Mouse (Mus musculus) kidney, postnatal 25 days (tissue): ENCODE results near the gene Ntn3.

ENCODE experiments used
- DNase-seq, 2 experiments: peaks; one replicate each; pipeline ENCODE4 v3.0.0; 2021; ENCODE audit warnings: mixed read lengths in 2 of 2

Ntn3 gene

GRCm38 (mm10) chr17:24210591-24210990 lies 1.3 kb upstream of the Ntn3 start:
- no peak for DNase-seq

GRCm38 (mm10) chr17:24209916-24210240 lies 547 bp upstream of the Ntn3 start:
- DNase-seq, result no peak

GRCm38 (mm10) chr17:24208641-24209042 lies 689 bp downstream of the Ntn3 start:
- peak; percentile 23 to 60 for DNase-seq

GRCm38 (mm10) chr17:24207768-24208640 lies 1.3 kb downstream of the Ntn3 start:
- DNase-seq, result no peak

GRCm38 (mm10) chr17:24206451-24207351 lies 2.6 kb downstream of the Ntn3 start:
- peak; percentile 58 to 61 for DNase-seq

- peak; percentile 72 for DNase-seq
These were observed 3.4 kb downstream of the Ntn3 start for GRCm38 (mm10) chr17:24205908-24206361.

- DNase-seq, result peak; percentile 91 to 95
These were observed 3.9 kb downstream of the Ntn3 start, which contains the start of gene Tbc1d24 for GRCm38 (mm10) chr17:24205284-24205888. Tbc1d24 (minus strand) TSS chr17:24205562.

GRCm38 (mm10) chr17:24204846-24205245 lies 4.5 kb downstream of the Ntn3 start:
- no peak for DNase-seq

GRCm38 (mm10) chr17:24203611-24204534 lies 5.5 kb downstream of the Ntn3 start:
- DNase-seq, result no peak

- DNase-seq, result no peak
These were observed 6.3 kb downstream of the Ntn3 start for GRCm38 (mm10) chr17:24203068-24203467.

- DNase-seq, result no peak
These were observed 8.2 kb downstream of the Ntn3 start for GRCm38 (mm10) chr17:24201092-24201491.

GRCm38 (mm10) chr17:24199741-24200140 lies 9.6 kb downstream of the Ntn3 start:
- DNase-seq, result peak in 1 of 2 experiments; percentile 59

- DNase-seq, result no peak
These were observed 10.1 kb downstream of the Ntn3 start for GRCm38 (mm10) chr17:24199252-24199651.

GRCm38 (mm10) chr17:24197032-24197824 lies 12.1 kb downstream of the Ntn3 start:
- DNase-seq, result no peak

- DNase-seq, result no peak
These were observed 14.0 kb downstream of the Ntn3 start for GRCm38 (mm10) chr17:24195349-24195748.

GRCm38 (mm10) chr17:24193769-24194168 lies 15.6 kb downstream of the Ntn3 start:
- DNase-seq, result no peak

- no peak for DNase-seq
These were observed 16.1 kb downstream of the Ntn3 start for GRCm38 (mm10) chr17:24193268-24193667.

- no peak for DNase-seq
These were observed 16.5 kb downstream of the Ntn3 start for GRCm38 (mm10) chr17:24192848-24193247.

- no peak for DNase-seq
These were observed 17.9 kb downstream of the Ntn3 start for GRCm38 (mm10) chr17:24191481-24191880.

- no peak for DNase-seq
These were observed 18.4 kb downstream of the Ntn3 start for GRCm38 (mm10) chr17:24190934-24191333.

GRCm38 (mm10) chr17:24174259-24174658 lies 35.1 kb downstream of the Ntn3 start:
- DNase-seq, result no peak
